ENCODE assay signal across 16 mouse cellular contexts in genomic region chr13:107419363-107420155, GRCm38 (mm10).
A peak's percentile ranks its signal among the peaks of the same experiment; 100 is the strongest.
DNase-seq lines count a peak whose midpoint lies in the region; ATAC-seq and TF ChIP-seq lines count a peak whose summit lies in the region.
"Had no signal": no experiment of that assay in that cellular context is flagged by ENCODE, and none has a peak within 500 bp of the region (broad histone marks: within the 10 kb centered on the region; RNA-seq: fewer than 3 reads in every experiment).

No protein-coding gene starts in this region.

- H3K9ac ChIP-seq in intestine, postnatal 0 days (ENCODE audit: low read depth, low read length): no peak overlapping the region
- no peak overlapping the region for H3K9ac ChIP-seq in intestine, embryonic 16.5 days (ENCODE audit: low read depth, low read length)
- H3K9ac ChIP-seq in forebrain, embryonic 16.5 days (replicated peaks; ENCODE audit: low read depth, low read length): no peak overlapping the region
- H3K9ac ChIP-seq: heart, embryonic 13.5 days; intestine, embryonic 15.5 days; limb, embryonic 12.5 days; liver, postnatal 0 days; neural tube, embryonic 15.5 days had no signal

- 65% methylated on average over 3 of the region's 3 CpGs for WGBS in intestine, postnatal 0 days
- WGBS in intestine, embryonic 16.5 days: 70% methylated on average over 3 of the region's 3 CpGs
- WGBS in forebrain, embryonic 16.5 days: 80% methylated on average over 3 of the region's 3 CpGs

- peak; percentile 4 for DNase-seq in thymus, postnatal 25 days
- no peak for DNase-seq in thymus, postnatal 0 days (ENCODE audit: low spot score)
- peak; percentile 33 for DNase-seq in embryo, embryonic 10.5 days (ENCODE audit: low spot score)
- no peak for DNase-seq in right cerebral cortex, postnatal 36 days (ENCODE audit: low spot score in 2 of 2)
- DNase-seq: adrenal gland, postnatal 10 days; liver, postnatal 0 days; right cerebral cortex, adult 18-20 months had no signal

- no peaks in the 10 kb centered on the region for H3K36me3 ChIP-seq in intestine, postnatal 0 days (ENCODE audit: control insufficient read depth, insufficient read depth)
- H3K36me3 ChIP-seq in intestine, embryonic 16.5 days (ENCODE audit: control insufficient read depth, insufficient read depth, low read length): no peaks in the 10 kb centered on the region
- H3K36me3 ChIP-seq in forebrain, embryonic 16.5 days (ENCODE audit: control insufficient read depth, insufficient read depth): no peaks in the 10 kb centered on the region
- H3K36me3 ChIP-seq: heart, embryonic 13.5 days; hindbrain, embryonic 10.5 days; intestine, embryonic 15.5 days; limb, embryonic 12.5 days; neural tube, embryonic 15.5 days had no signal

- H3K4me1 ChIP-seq in intestine, postnatal 0 days (replicated peaks; ENCODE audit: control insufficient read depth, insufficient read depth, low read length): no peaks in the 10 kb centered on the region
- no peaks in the 10 kb centered on the region for H3K4me1 ChIP-seq in intestine, embryonic 16.5 days (ENCODE audit: control insufficient read depth, insufficient read depth, low read length)
- H3K4me1 ChIP-seq in forebrain, embryonic 16.5 days (replicated peaks; ENCODE audit: control insufficient read depth, insufficient read depth, low read length): no peaks in the 10 kb centered on the region
- H3K4me1 ChIP-seq: heart, embryonic 13.5 days; hindbrain, embryonic 10.5 days; intestine, embryonic 15.5 days; limb, embryonic 12.5 days; megakaryocyte, embryonic 14.5 days; neural tube, embryonic 15.5 days had no signal

- peak; percentile 9; the same call in 1 of the 2 replicates for TF ChIP-seq CTCF in intestine, postnatal 0 days (IDR thresholded peaks at IDR 0.05; ENCODE audit: low read depth)

- H3K27me3 ChIP-seq in intestine, postnatal 0 days (replicated peaks; ENCODE audit: control insufficient read depth, insufficient read depth, low read length): no peaks in the 10 kb centered on the region
- no peaks in the 10 kb centered on the region for H3K27me3 ChIP-seq in intestine, embryonic 16.5 days (replicated peaks; ENCODE audit: control insufficient read depth, insufficient read depth, low read length)
- no peaks in the 10 kb centered on the region for H3K27me3 ChIP-seq in forebrain, embryonic 16.5 days (replicated peaks; ENCODE audit: control insufficient read depth, insufficient read depth, low read length)
- H3K27me3 ChIP-seq: heart, embryonic 13.5 days; intestine, embryonic 15.5 days; limb, embryonic 12.5 days; megakaryocyte, embryonic 14.5 days; neural tube, embryonic 15.5 days had no signal

- ATAC-seq in intestine, postnatal 0 days: no peak
- no peak for ATAC-seq in intestine, embryonic 16.5 days
- no peak for ATAC-seq in forebrain, embryonic 16.5 days
- ATAC-seq: intestine, embryonic 15.5 days; liver, postnatal 0 days had no signal

- H3K4me3 ChIP-seq in intestine, postnatal 0 days (ENCODE audit: low read depth, low read length): no peak overlapping the region
- H3K4me3 ChIP-seq in intestine, embryonic 16.5 days (ENCODE audit: low read length): no peak overlapping the region
- H3K4me3 ChIP-seq in forebrain, embryonic 16.5 days (replicated peaks; ENCODE audit: low read length): no peak overlapping the region
- H3K4me3 ChIP-seq: heart, embryonic 13.5 days; hindbrain, embryonic 10.5 days; intestine, embryonic 15.5 days; limb, embryonic 12.5 days; megakaryocyte, embryonic 14.5 days; neural tube, embryonic 15.5 days had no signal

- H3K4me2 ChIP-seq in intestine, postnatal 0 days (replicated peaks; ENCODE audit: low read depth): no peak overlapping the region
- H3K4me2 ChIP-seq in intestine, embryonic 16.5 days (ENCODE audit: low read depth, low read length): no peak overlapping the region
- no peak overlapping the region for H3K4me2 ChIP-seq in forebrain, embryonic 16.5 days (ENCODE audit: low read length)
- H3K4me2 ChIP-seq: heart, embryonic 13.5 days; intestine, embryonic 15.5 days; limb, embryonic 12.5 days; neural tube, embryonic 15.5 days had no signal

- H3K27ac ChIP-seq in intestine, postnatal 0 days (ENCODE audit: low read depth, low read length): no peak overlapping the region
- no peak overlapping the region for H3K27ac ChIP-seq in intestine, embryonic 16.5 days (ENCODE audit: low read length)
- H3K27ac ChIP-seq in forebrain, embryonic 16.5 days (ENCODE audit: low read length): no peak overlapping the region
- H3K27ac ChIP-seq: heart, embryonic 13.5 days; hindbrain, embryonic 10.5 days; intestine, embryonic 15.5 days; limb, embryonic 12.5 days; neural tube, embryonic 15.5 days had no signal

- H3K9me3 ChIP-seq in intestine, postnatal 0 days (ENCODE audit: control insufficient read depth): no peaks in the 10 kb centered on the region
- H3K9me3 ChIP-seq in intestine, embryonic 16.5 days (ENCODE audit: control insufficient read depth, low read length): no peaks in the 10 kb centered on the region
- H3K9me3 ChIP-seq in forebrain, embryonic 16.5 days (ENCODE audit: control insufficient read depth, low read length): no peaks in the 10 kb centered on the region; the same call in 1 of the 2 replicates
- H3K9me3 ChIP-seq: heart, embryonic 13.5 days; intestine, embryonic 15.5 days; limb, embryonic 12.5 days; neural tube, embryonic 15.5 days had no signal

Comparison
In these comparisons a context has a peak if more than half of its experiments do, and no peak if none do; other contexts are left out.
1. DNase-seq: peak in thymus, postnatal 25 days (single experiment) and embryo, embryonic 10.5 days (single experiment); none in thymus, postnatal 0 days (single experiment) and right cerebral cortex, postnatal 36 days (0 of 2).